Mouse (Mus musculus) bone marrow, adult 2 months (tissue): Measurements from ENCODE around the gene Herc1. TPM values are rescaled to one million over a fixed set of nuclear protein-coding genes. Genes with fewer than 3 reads are reported as not detected.

Experiments
- H3K27ac ChIP-seq: fragments of 200-500 bp; 2 replicates; pipeline ENCODE4 v1.5.1; 2012; ENCODE audit warnings: low read depth, mild to moderate bottlenecking, control low read depth, inconsistent platforms, low read length; ENCODE audit not compliant: control insufficient read depth, poor library complexity, insufficient read depth
- H3K4me1 ChIP-seq: fragments of 200-500 bp; 2 replicates; pipeline ENCODE4 v1.6.1; 2011; ENCODE audit warnings: low read length; ENCODE audit not compliant: control insufficient read depth, insufficient read depth
- H3K4me3 ChIP-seq: fragments of 200-500 bp; replicated peaks from 2 replicates; pipeline ENCODE3; 2011; ENCODE audit warnings: mild to moderate bottlenecking, low read depth, low read length, control low read depth; ENCODE audit not compliant: control insufficient read depth
- CTCF ChIP-seq: fragments of 200-500 bp; IDR thresholded peaks from 2 replicates; pipeline ENCODE4 v1.5.1; 2011; ENCODE audit warnings: low read length, control low read depth; ENCODE audit not compliant: control insufficient read depth, insufficient read depth
- POLR2A ChIP-seq: fragments of 200-500 bp; IDR thresholded peaks from 2 replicates; pipeline ENCODE4 v1.6.1; 2011; ENCODE audit warnings: low read depth, mild to moderate bottlenecking, control low read depth, low read length, borderline replicate concordance; ENCODE audit not compliant: control insufficient read depth
- WGBS: fragments of 180-500 bp; shearing (Covaris S2); methylation state at CpG from one replicate; pipeline ENCODE4 v1.1.7; 2018; 5-methylcytosine and 5-hydroxymethylcytosine counted together
- polyA plus RNA-seq: library from polyadenylated mRNA; stranded (reverse); fragments of >200 nt; gene quantifications from 2 replicates; pipeline ENCODE4 v1.2.4, GENCODE M21; 2011; ENCODE audit warnings: low replicate concordance; ENCODE audit not compliant: missing spikeins, insufficient read depth, insufficient read length

Herc1 gene
- polyA plus RNA-seq, 1 experiment: 47.3 TPM

GRCm38 (mm10) chr9:66322010-66322931 is 28.0 kb upstream of the Herc1 start:
- TF ChIP-seq CTCF: no peak
- TF ChIP-seq POLR2A: no peak
- Histone ChIP-seq H3K4me1 (no peaks in the 10 kb centered on the region; the same call in 1 of the 2 replicates), H3K27ac (no peak overlapping the region), H3K4me3 (no peak overlapping the region)
- 51% methylated on average over 7 of the region's 7 CpGs for WGBS

DNA sequence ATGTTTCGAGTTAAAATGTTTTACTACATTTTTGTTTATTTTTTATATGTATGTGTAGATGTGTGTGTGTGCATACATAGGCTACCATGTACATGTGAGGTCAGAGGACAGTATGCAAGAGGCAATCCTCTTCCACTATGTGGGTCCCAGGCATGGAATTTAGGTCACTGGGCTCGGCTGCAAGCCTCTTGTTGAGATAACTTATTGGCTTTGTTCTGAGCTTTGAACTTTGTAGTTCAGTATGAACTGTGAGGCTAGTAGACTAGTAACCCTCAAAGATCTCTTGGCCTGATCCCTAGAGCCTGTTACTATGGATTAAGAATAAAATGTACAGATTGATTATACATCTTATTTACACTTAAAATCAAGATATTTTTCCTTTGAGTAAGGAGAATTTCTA is 23.4 kb upstream of the Herc1 start:
- 80% methylated on average over 2 of the region's 2 CpGs for WGBS
- H3K4me1 ChIP-seq: no peaks in the 10 kb centered on the region; the same call in 1 of the 2 replicates
- H3K27ac ChIP-seq: no peak overlapping the region
- no peak overlapping the region for H3K4me3 ChIP-seq
- TF ChIP-seq POLR2A (no peak), CTCF (no peak)

DNA sequence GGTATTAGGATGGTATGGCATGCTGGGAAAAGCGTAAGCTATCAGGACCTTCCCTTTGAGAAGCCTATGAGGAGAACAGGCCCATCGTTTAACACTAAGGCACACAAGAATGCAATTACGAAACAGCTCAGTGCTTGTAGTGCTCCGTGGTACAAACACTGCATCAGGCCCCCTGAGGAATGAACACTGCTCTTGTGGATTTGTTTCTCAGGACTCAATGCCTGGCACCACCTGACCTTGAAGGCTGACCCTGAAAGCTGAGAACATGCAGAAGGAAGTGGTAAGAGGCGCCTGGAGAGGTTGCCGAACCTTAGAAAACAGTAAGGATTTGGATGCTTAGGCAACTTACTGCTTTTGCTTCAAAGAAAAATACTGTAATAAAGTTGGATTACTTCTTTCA is 20.8 kb upstream of the Herc1 start:
- WGBS: 34% methylated on average over 6 of the region's 6 CpGs
- TF ChIP-seq POLR2A: no peak
- no peak for TF ChIP-seq CTCF

GRCm38 (mm10) chr9:66330437-66330836 is 19.8 kb upstream of the Herc1 start:
- 72% methylated on average over 3 of the region's 3 CpGs for WGBS
- TF ChIP-seq CTCF: no peak
- TF ChIP-seq POLR2A: no peak
- Histone ChIP-seq H3K4me3 (no peak overlapping the region), H3K27ac (no peak overlapping the region), H3K4me1 (no peaks in the 10 kb centered on the region; the same call in 1 of the 2 replicates)

More for the DNA sequence above, 20.8 kb upstream of the Herc1 start:
- Histone ChIP-seq H3K4me3 (no peak overlapping the region), H3K4me1 (no peaks in the 10 kb centered on the region; the same call in 1 of the 2 replicates), H3K27ac (no peak overlapping the region)

DNA sequence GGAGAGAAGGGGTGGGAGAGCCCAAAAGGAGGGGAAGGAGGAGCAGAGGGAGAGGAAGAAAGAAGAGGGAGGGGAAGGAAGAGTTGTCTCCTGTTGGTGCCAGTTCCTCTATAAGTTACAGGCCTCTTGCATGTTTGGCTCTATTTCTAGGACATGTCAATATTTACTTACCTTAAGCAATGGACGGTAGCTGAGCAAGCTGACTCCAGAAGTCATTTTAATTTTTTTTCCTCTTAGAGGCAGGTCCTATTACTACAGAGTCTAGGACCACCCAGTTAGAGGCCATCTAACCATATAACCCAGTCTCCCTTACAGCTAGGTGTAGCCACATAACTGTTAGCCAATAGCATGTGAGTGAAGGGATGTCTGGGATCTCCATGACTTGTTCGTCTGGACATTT is 18.7 kb upstream of the Herc1 start:
- Histone ChIP-seq H3K27ac (no peak overlapping the region), H3K4me1 (no peaks in the 10 kb centered on the region; the same call in 1 of the 2 replicates), H3K4me3 (no peak overlapping the region)
- no peak for TF ChIP-seq POLR2A
- TF ChIP-seq CTCF: no peak
- WGBS: 70% methylated on average over 2 of the region's 2 CpGs

- 76% methylated on average over 2 of the region's 2 CpGs for WGBS
- no peak for TF ChIP-seq CTCF
- TF ChIP-seq POLR2A: no peak
- H3K27ac ChIP-seq: no peak overlapping the region
Observed at GRCm38 (mm10) chr9:66332393-66332792, 17.9 kb upstream of the Herc1 start.

DNA sequence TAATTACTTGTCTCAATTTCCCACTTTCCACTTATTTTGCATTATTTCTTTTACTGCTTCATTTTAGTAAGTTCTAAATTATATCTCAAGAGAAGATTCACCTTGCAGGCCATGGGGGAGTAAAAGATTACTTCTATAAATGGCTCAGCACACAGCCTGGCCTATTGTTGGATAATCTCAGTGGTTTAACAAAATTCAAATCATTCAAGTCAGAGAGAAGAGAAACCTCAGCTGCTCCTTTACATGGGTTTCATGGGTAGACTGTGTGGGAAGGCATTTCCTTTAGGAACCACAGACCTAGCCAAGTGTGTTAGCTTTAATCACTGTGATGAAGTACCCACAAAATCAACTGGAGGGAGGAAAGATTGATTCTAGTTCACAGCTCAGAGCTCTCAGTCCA is 13.0 kb upstream of the Herc1 start:
- no peak overlapping the region for H3K27ac ChIP-seq
- H3K4me3 ChIP-seq: no peak overlapping the region
- no peak for TF ChIP-seq CTCF
- no peak for TF ChIP-seq POLR2A

More at GRCm38 (mm10) chr9:66332393-66332792, 17.9 kb upstream of the Herc1 start:
- H3K4me3 ChIP-seq: no peak overlapping the region
- H3K4me1 ChIP-seq: no peaks in the 10 kb centered on the region; the same call in 1 of the 2 replicates

GRCm38 (mm10) chr9:66338005-66338782 is 12.1 kb upstream of the Herc1 start:
- Histone ChIP-seq H3K4me1 (no peaks in the 10 kb centered on the region; the same call in 1 of the 2 replicates), H3K27ac (no peak overlapping the region), H3K4me3 (no peak overlapping the region)
- TF ChIP-seq POLR2A: no peak
- 77% methylated on average over 3 of the region's 3 CpGs for WGBS

More for the DNA sequence above, 13.0 kb upstream of the Herc1 start:
- H3K4me1 ChIP-seq: no peaks in the 10 kb centered on the region; the same call in 1 of the 2 replicates
